Mouse (Mus musculus) naive thymus-derived CD4-positive, alpha-beta T cell, adult 2 months (primary cell): ENCODE results near the gene Ssr3.
A peak's percentile ranks its signal among the peaks of the same experiment; 100 is the strongest.
"Not testable (repeated sequence)": the region's sequence is repeated elsewhere in the genome, so short reads cannot be mapped to it uniquely, and the experiment has no call there.

Source experiments
- DNase-seq: peaks from one replicate; pipeline ENCODE4 v3.0.0-alpha.2; 2011; ENCODE audit warnings: low read depth

The Ssr3 gene

GRCm38 (mm10) chr3:65392421-65392817 lies at the start of gene Ssr3:
Gene Ssr3 (minus strand): TSS chr3:65392623.
- DNase-seq: peak; percentile 96

GRCm38 (mm10) chr3:65441586-65442111 lies 49.2 kb upstream of the Ssr3 start:
- no peak for DNase-seq

GRCm38 (mm10) chr3:65438511-65439228 lies 46.2 kb upstream of the Ssr3 start:
- DNase-seq: no peak

- no peak for DNase-seq
These were observed 43.4 kb upstream of the Ssr3 start for GRCm38 (mm10) chr3:65435812-65436211.

GRCm38 (mm10) chr3:65435101-65435571 lies 42.7 kb upstream of the Ssr3 start:
- peak; percentile 19 for DNase-seq

- DNase-seq: no peak
These were observed 39.8 kb upstream of the Ssr3 start for GRCm38 (mm10) chr3:65432236-65432635.

- no peak for DNase-seq
These were observed 27.3 kb upstream of the Ssr3 start for GRCm38 (mm10) chr3:65419706-65420105.

- DNase-seq: no peak
These were observed 25.6 kb upstream of the Ssr3 start for GRCm38 (mm10) chr3:65417913-65418594.

- no peak for DNase-seq
These were observed 24.1 kb upstream of the Ssr3 start for GRCm38 (mm10) chr3:65416571-65416970.

GRCm38 (mm10) chr3:65407891-65408290 lies 15.5 kb upstream of the Ssr3 start:
- DNase-seq: no peak

- DNase-seq: no peak
These were observed 13.4 kb upstream of the Ssr3 start for GRCm38 (mm10) chr3:65405781-65406180.

- no peak for DNase-seq
These were observed 5.1 kb upstream of the Ssr3 start for GRCm38 (mm10) chr3:65397566-65397965.

- DNase-seq: no peak
These were observed 4.5 kb upstream of the Ssr3 start for GRCm38 (mm10) chr3:65396835-65397504.

GRCm38 (mm10) chr3:65395111-65395510 lies 2.7 kb upstream of the Ssr3 start:
- not testable (repeated sequence) for DNase-seq

- peak; percentile 43 for DNase-seq
These were observed 521 bp downstream of the Ssr3 start for GRCm38 (mm10) chr3:65391784-65392420.

GRCm38 (mm10) chr3:65391222-65391783 lies 1.1 kb downstream of the Ssr3 start:
- DNase-seq: peak; percentile 17

- DNase-seq: no peak
These were observed 6.7 kb downstream of the Ssr3 start for GRCm38 (mm10) chr3:65385771-65386170.

GRCm38 (mm10) chr3:65384431-65384830 lies 8.0 kb downstream of the Ssr3 start:
- DNase-seq: no peak

GRCm38 (mm10) chr3:65381094-65381493 lies 11.3 kb downstream of the Ssr3 start:
- no peak for DNase-seq

GRCm38 (mm10) chr3:65379884-65380539 lies 12.4 kb downstream of the Ssr3 start:
- peak; percentile 48 for DNase-seq

GRCm38 (mm10) chr3:65378724-65379123 lies 13.7 kb downstream of the Ssr3 start:
- DNase-seq: no peak
